Mouse (Mus musculus): ENCODE data around the gene Nxph4. TPM values are rescaled to one million over a fixed set of nuclear protein-coding genes. Genes with fewer than 3 reads are reported as not detected.
A peak's percentile ranks its signal among the peaks of the same experiment; 100 is the strongest.

Gene Nxph4
- under 1 TPM; 0.17 to 0.23 TPM for total RNA-seq (2021)
- long read RNA-seq, experiment 1, result 0 reads
- long read RNA-seq, experiment 2, result 0 reads

GRCm38 (mm10) chr10:127534036-127534928 lies at the start of gene Nxph4:
Nxph4 (minus strand) TSS chr10:127534559.
- peak; percentile 62 for DNase-seq
- Histone ChIP-seq H3K4me3 (peak within 1 kb of the TSS; percentile 77), H3K27ac (0 out of 2 replicates have a peak within 1 kb of the TSS, but pooled peaks have one; percentile 20)
- intact Hi-C loops (cut with DNase I), result no loop called here
- no peak for TF ChIP-seq CTCF (IDR thresholded peaks at IDR 0.05)

GRCm38 (mm10) chr10:127583649-127584048 lies 49.3 kb upstream of the Nxph4 start:
- intact Hi-C loops (cut with DNase I), result no loop called here
- TF ChIP-seq CTCF (IDR thresholded peaks at IDR 0.05), result no peak
- no peak for DNase-seq
- no peak overlapping the region for H3K4me3 ChIP-seq
- H3K27ac ChIP-seq, result no peak overlapping the region

GRCm38 (mm10) chr10:127581291-127581690 lies 46.9 kb upstream of the Nxph4 start:
- DNase-seq, result no peak
- Histone ChIP-seq H3K27ac (no peak overlapping the region), H3K4me3 (no peak overlapping the region)
- TF ChIP-seq CTCF (IDR thresholded peaks at IDR 0.05), result no peak
- intact Hi-C loops (cut with DNase I), result no loop called here

GRCm38 (mm10) chr10:127577982-127578381 lies 43.6 kb upstream of the Nxph4 start:
- DNase-seq, result no peak
- no peak overlapping the region for H3K4me3 ChIP-seq
- intact Hi-C loops (cut with DNase I), result loop anchor here (2.0 kb wide), 1 partner anchor 45 kb away; no protein-coding TSS in a partner anchor
- no peak overlapping the region for H3K27ac ChIP-seq
- no peak for TF ChIP-seq CTCF (IDR thresholded peaks at IDR 0.05)

GRCm38 (mm10) chr10:127577156-127577555 lies 42.8 kb upstream of the Nxph4 start:
- Histone ChIP-seq H3K27ac (peak overlapping the region; percentile 76), H3K4me3 (no peak overlapping the region)
- no peak for TF ChIP-seq CTCF (IDR thresholded peaks at IDR 0.05)
- intact Hi-C loops (cut with DNase I), result loop anchor here (2.0 kb wide), 1 partner anchor 46 kb away; no protein-coding TSS in a partner anchor
- DNase-seq, result no peak

- intact Hi-C loops (cut with DNase I), result loop anchor here (2.0 kb wide), 1 partner anchor 46 kb away; no protein-coding TSS in a partner anchor
- TF ChIP-seq CTCF (IDR thresholded peaks at IDR 0.05), result peak; percentile 74
- Histone ChIP-seq H3K4me3 (no peak overlapping the region), H3K27ac (peak overlapping the region; percentile 76)
- peak; percentile 86 for DNase-seq
Observed at GRCm38 (mm10) chr10:127576381-127576961, 42.1 kb upstream of the Nxph4 start.

- Histone ChIP-seq H3K4me3 (no peak overlapping the region), H3K27ac (peak overlapping the region; percentile 76)
- no peak for TF ChIP-seq CTCF (IDR thresholded peaks at IDR 0.05)
- no peak for DNase-seq
- intact Hi-C loops (cut with DNase I), result loop anchor here (2.0 kb wide), 1 partner anchor 47 kb away; no protein-coding TSS in a partner anchor
Observed at GRCm38 (mm10) chr10:127575741-127576140, 41.4 kb upstream of the Nxph4 start.

GRCm38 (mm10) chr10:127572281-127572680 lies 37.9 kb upstream of the Nxph4 start:
- intact Hi-C loops (cut with DNase I), result loop anchor here (5.0 kb wide), 1 partner anchor 365 kb away; no protein-coding TSS in a partner anchor
- TF ChIP-seq CTCF (IDR thresholded peaks at IDR 0.05), result no peak
- H3K4me3 ChIP-seq, result no peak overlapping the region
- DNase-seq, result peak; percentile 15
- H3K27ac ChIP-seq, result no peak overlapping the region

GRCm38 (mm10) chr10:127570937-127571641 lies 36.7 kb upstream of the Nxph4 start:
- H3K4me3 ChIP-seq, result no peak overlapping the region
- no peak overlapping the region for H3K27ac ChIP-seq
- intact Hi-C loops (cut with DNase I), result loop anchor here (5.0 kb wide), 1 partner anchor 366 kb away; no protein-coding TSS in a partner anchor
- DNase-seq, result no peak
- no peak for TF ChIP-seq CTCF (IDR thresholded peaks at IDR 0.05)

GRCm38 (mm10) chr10:127570384-127570783 lies 36.0 kb upstream of the Nxph4 start:
- Histone ChIP-seq H3K4me3 (no peak overlapping the region), H3K27ac (peak overlapping the region; percentile 40; the same call in 1 of the 2 replicates)
- no peak for TF ChIP-seq CTCF (IDR thresholded peaks at IDR 0.05)
- DNase-seq, result no peak
- intact Hi-C loops (cut with DNase I), result loop anchor here (5.0 kb wide), 1 partner anchor 367 kb away; no protein-coding TSS in a partner anchor

- intact Hi-C loops (cut with DNase I), result loop anchor here (1.0 kb wide), 1 partner anchor 53 kb away; no protein-coding TSS in a partner anchor
- Histone ChIP-seq H3K4me3 (no peak overlapping the region), H3K27ac (peak overlapping the region; percentile 58)
- peak; percentile 73 for DNase-seq
- TF ChIP-seq CTCF (IDR thresholded peaks at IDR 0.05), result peak; percentile 91
Observed at GRCm38 (mm10) chr10:127569450-127569849, 35.1 kb upstream of the Nxph4 start.
